Mouse (Mus musculus) lung, postnatal 0 days (tissue): ENCODE data around the gene Gpnmb.

Experiments used
- CTCF ChIP-seq: IDR thresholded peaks from 2 replicates; pipeline ENCODE4 v1.5.1; 2016; ENCODE audit warnings: antibody characterized with exemption, mild to moderate bottlenecking
- EP300 ChIP-seq: IDR thresholded peaks from 2 replicates; pipeline ENCODE4 v1.6.1; 2016; ENCODE audit warnings: antibody characterized with exemption, mild to moderate bottlenecking, control low read depth

DNA sequence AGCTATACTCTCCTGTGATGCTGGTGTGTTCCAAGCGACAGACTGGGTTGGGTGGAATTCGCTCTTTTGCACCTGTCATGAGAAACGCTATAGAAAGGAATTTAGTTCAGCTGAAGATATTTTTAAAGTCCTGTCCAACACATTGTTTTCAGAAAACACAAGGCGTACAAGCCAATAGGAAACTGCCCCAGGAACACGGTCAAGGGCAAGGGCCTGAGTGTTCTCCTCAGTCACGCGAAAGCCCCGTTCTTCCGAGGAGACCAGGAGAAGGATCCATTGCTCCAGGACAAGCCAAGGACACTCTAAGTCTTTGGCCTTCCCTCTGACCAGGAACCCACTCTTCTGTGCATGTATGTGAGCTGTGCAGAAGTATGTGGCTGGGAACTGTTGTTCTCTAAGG is 19.7 kb downstream of the Gpnmb start:
- TF ChIP-seq CTCF (no peak), EP300 (no peak)
